Mouse (Mus musculus): ENCODE measurements around the gene Fam98a. TPM values are rescaled to one million over a fixed set of nuclear protein-coding genes. Genes with fewer than 3 reads are reported as not detected.

The Fam98a gene
- polyA plus RNA-seq (2012; fragmentation: generic; extraction: Trizol), result 30.1 TPM
- long read RNA-seq, experiment 1, transcript Fam98a-201 (8 exons, 2,817 nt), result major isoform, 5 of 12 reads
- long read RNA-seq, experiment 1, partial matches to known transcripts, result 3 of 12 reads
- long read RNA-seq, experiment 1, other reads (novel, unspliced or antisense), result 4 of 12 reads
- long read RNA-seq, experiment 2, transcript Fam98a-201 (8 exons, 2,817 nt), result major isoform, 176 of 182 reads
- long read RNA-seq, experiment 2, partial matches to known transcripts, result 1 of 182 reads
- long read RNA-seq, experiment 2, other reads (novel, unspliced or antisense), result 5 of 182 reads

- H3K27me3 ChIP-seq (ENCODE audit: control insufficient read depth, insufficient read depth, insufficient read length), result no peaks in the 10 kb centered on the region
- H3K36me3 ChIP-seq (ENCODE audit: control insufficient read depth, insufficient read depth), result peaks cover 11% of the 10 kb centered on the region
- H3ac ChIP-seq (ENCODE audit: control insufficient read depth, insufficient read length, low read depth), result peak within 1 kb of the TSS; percentile 97
- H3K4me3 ChIP-seq (ENCODE audit: insufficient read depth, poor library complexity, severe bottlenecking), result peak within 1 kb of the TSS; percentile 85
- peaks cover 39% of the 10 kb centered on the region for H3K79me3 ChIP-seq (ENCODE audit: low read depth)
- H3K79me2 ChIP-seq (ENCODE audit: control insufficient read depth, insufficient read depth), result peaks cover 48% of the 10 kb centered on the region
- TF ChIP-seq FOSL1 (IDR thresholded peaks at IDR 0.05; ENCODE audit: insufficient read depth, low read length, poor library complexity, severe bottlenecking), result no peak
- TF ChIP-seq MYOD1 (IDR thresholded peaks at IDR 0.05; ENCODE audit: control insufficient read depth, insufficient read length, low read depth), result peak; percentile 31
- TF ChIP-seq MAX (IDR thresholded peaks at IDR 0.05), result peak; percentile 77
Measured at GRCm38 (mm10) chr17:75551512-75552400, at the start of gene Fam98a. Fam98a (minus strand) TSS chr17:75551946.

- no peak overlapping the region for H3K4me3 ChIP-seq (ENCODE audit: insufficient read depth, poor library complexity, severe bottlenecking)
- peaks cover 4% of the 10 kb centered on the region for H3K27me3 ChIP-seq (ENCODE audit: control insufficient read depth, insufficient read depth, insufficient read length)
- TF ChIP-seq FOSL1 (IDR thresholded peaks at IDR 0.05; ENCODE audit: insufficient read depth, low read length, poor library complexity, severe bottlenecking), result no peak
- no peak for TF ChIP-seq CTCF (IDR thresholded peaks at IDR 0.05; ENCODE audit: control insufficient read depth, insufficient read depth, insufficient read length)
- TF ChIP-seq MAX (IDR thresholded peaks at IDR 0.05), result no peak
- no peak for TF ChIP-seq MYOD1 (IDR thresholded peaks at IDR 0.05; ENCODE audit: control insufficient read depth, insufficient read length, low read depth)
- TF ChIP-seq CEBPB (IDR thresholded peaks at IDR 0.05; ENCODE audit: low read depth), result no peak
- no peak for TF ChIP-seq MYOG (IDR thresholded peaks at IDR 0.05; ENCODE audit: control insufficient read depth, extremely low read depth, insufficient read length)
- TF ChIP-seq USF1 (IDR thresholded peaks at IDR 0.05; ENCODE audit: low read depth), result no peak
- no peak overlapping the region for H3ac ChIP-seq (ENCODE audit: control insufficient read depth, insufficient read length, low read depth)
- no peaks in the 10 kb centered on the region for H3K79me3 ChIP-seq (ENCODE audit: low read depth)
- H3K79me2 ChIP-seq (ENCODE audit: control insufficient read depth, insufficient read depth), result no peaks in the 10 kb centered on the region
- no peaks in the 10 kb centered on the region for H3K36me3 ChIP-seq (ENCODE audit: control insufficient read depth, insufficient read depth)
Measured at GRCm38 (mm10) chr17:75598652-75599051, 46.9 kb upstream of the Fam98a start.

GRCm38 (mm10) chr17:75582738-75583137 lies 31.0 kb upstream of the Fam98a start:
- H3K79me3 ChIP-seq (ENCODE audit: low read depth), result no peaks in the 10 kb centered on the region
- TF ChIP-seq FOSL1 (IDR thresholded peaks at IDR 0.05; ENCODE audit: insufficient read depth, low read length, poor library complexity, severe bottlenecking) (no peak), CTCF (IDR thresholded peaks at IDR 0.05; ENCODE audit: control insufficient read depth, insufficient read depth, insufficient read length) (no peak), USF1 (IDR thresholded peaks at IDR 0.05; ENCODE audit: low read depth) (no peak), MYOD1 (IDR thresholded peaks at IDR 0.05; ENCODE audit: control insufficient read depth, insufficient read length, low read depth) (no peak), MAX (IDR thresholded peaks at IDR 0.05) (no peak), MYOG (IDR thresholded peaks at IDR 0.05; ENCODE audit: control insufficient read depth, extremely low read depth, insufficient read length) (no peak), CEBPB (IDR thresholded peaks at IDR 0.05; ENCODE audit: low read depth) (no peak)

GRCm38 (mm10) chr17:75575608-75576007 lies 23.9 kb upstream of the Fam98a start:
- TF ChIP-seq MAX (IDR thresholded peaks at IDR 0.05) (no peak), MYOG (IDR thresholded peaks at IDR 0.05; ENCODE audit: control insufficient read depth, extremely low read depth, insufficient read length) (no peak), CTCF (IDR thresholded peaks at IDR 0.05; ENCODE audit: control insufficient read depth, insufficient read depth, insufficient read length) (no peak), USF1 (IDR thresholded peaks at IDR 0.05; ENCODE audit: low read depth) (no peak), CEBPB (IDR thresholded peaks at IDR 0.05; ENCODE audit: low read depth) (no peak), FOSL1 (IDR thresholded peaks at IDR 0.05; ENCODE audit: insufficient read depth, low read length, poor library complexity, severe bottlenecking) (no peak), MYOD1 (IDR thresholded peaks at IDR 0.05; ENCODE audit: control insufficient read depth, insufficient read length, low read depth) (no peak)
- no peaks in the 10 kb centered on the region for H3K79me2 ChIP-seq (ENCODE audit: control insufficient read depth, insufficient read depth)
- H3ac ChIP-seq (ENCODE audit: control insufficient read depth, insufficient read length, low read depth), result no peak overlapping the region
- no peak overlapping the region for H3K4me3 ChIP-seq (ENCODE audit: insufficient read depth, poor library complexity, severe bottlenecking)
- H3K27me3 ChIP-seq (ENCODE audit: control insufficient read depth, insufficient read depth, insufficient read length), result no peaks in the 10 kb centered on the region
- H3K36me3 ChIP-seq (ENCODE audit: control insufficient read depth, insufficient read depth), result no peaks in the 10 kb centered on the region
- no peaks in the 10 kb centered on the region for H3K79me3 ChIP-seq (ENCODE audit: low read depth)

More at GRCm38 (mm10) chr17:75582738-75583137, 31.0 kb upstream of the Fam98a start:
- H3K27me3 ChIP-seq (ENCODE audit: control insufficient read depth, insufficient read depth, insufficient read length), result no peaks in the 10 kb centered on the region
- no peak overlapping the region for H3ac ChIP-seq (ENCODE audit: control insufficient read depth, insufficient read length, low read depth)
- H3K4me3 ChIP-seq (ENCODE audit: insufficient read depth, poor library complexity, severe bottlenecking), result no peak overlapping the region
- H3K79me2 ChIP-seq (ENCODE audit: control insufficient read depth, insufficient read depth), result no peaks in the 10 kb centered on the region
- no peaks in the 10 kb centered on the region for H3K36me3 ChIP-seq (ENCODE audit: control insufficient read depth, insufficient read depth)

- Histone ChIP-seq H3K27me3 (ENCODE audit: control insufficient read depth, insufficient read depth, insufficient read length) (no peaks in the 10 kb centered on the region), H3ac (ENCODE audit: control insufficient read depth, insufficient read length, low read depth) (no peak overlapping the region), H3K36me3 (ENCODE audit: control insufficient read depth, insufficient read depth) (no peaks in the 10 kb centered on the region), H3K79me3 (ENCODE audit: low read depth) (no peaks in the 10 kb centered on the region), H3K79me2 (ENCODE audit: control insufficient read depth, insufficient read depth) (no peaks in the 10 kb centered on the region), H3K4me3 (ENCODE audit: insufficient read depth, poor library complexity, severe bottlenecking) (no peak overlapping the region)
- no peak for TF ChIP-seq USF1 (IDR thresholded peaks at IDR 0.05; ENCODE audit: low read depth)
- TF ChIP-seq MYOG (IDR thresholded peaks at IDR 0.05; ENCODE audit: control insufficient read depth, extremely low read depth, insufficient read length), result no peak
- TF ChIP-seq CEBPB (IDR thresholded peaks at IDR 0.05; ENCODE audit: low read depth), result no peak
- TF ChIP-seq CTCF (IDR thresholded peaks at IDR 0.05; ENCODE audit: control insufficient read depth, insufficient read depth, insufficient read length), result no peak
- TF ChIP-seq MYOD1 (IDR thresholded peaks at IDR 0.05; ENCODE audit: control insufficient read depth, insufficient read length, low read depth), result no peak
- no peak for TF ChIP-seq FOSL1 (IDR thresholded peaks at IDR 0.05; ENCODE audit: insufficient read depth, low read length, poor library complexity, severe bottlenecking)
- no peak for TF ChIP-seq MAX (IDR thresholded peaks at IDR 0.05)
Measured at GRCm38 (mm10) chr17:75558041-75558440, 6.3 kb upstream of the Fam98a start.
